Mouse (Mus musculus): ENCODE measurements around the gene Mrps11.

GRCm38 (mm10) chr7:78793895-78794570, 11.1 kb downstream of the Mrps11 start:
- TF ChIP-seq EP300 (IDR thresholded peaks at IDR 0.05; ENCODE audit: low read depth): no peak
- TF ChIP-seq CTCF (IDR thresholded peaks at IDR 0.05; ENCODE audit: low read depth): no peak
